Mouse (Mus musculus) hindbrain, embryonic 14.5 days (tissue): Measurements from ENCODE around the gene Ppp2r5e. TPM values are rescaled to one million over a fixed set of nuclear protein-coding genes. Genes with fewer than 3 reads are reported as not detected.

Experiments used
- ATAC-seq: fragments of 200-750 bp; cut with Nextera tagmentation; 2 replicates; pipeline ENCODE4 v1.8.0; 2017; ENCODE audit warnings: moderate number of reproducible peaks, mild to moderate bottlenecking, moderate TSS enrichment, moderate library complexity; ENCODE audit not compliant: low FRiP score
- DNase-seq: peaks from one replicate; pipeline ENCODE4 v3.0.0-alpha.2; 2015; ENCODE audit warnings: low spot score
- H3K27ac ChIP-seq: fragments of 300-500 bp; sonication (generic); 2 replicates; pipeline ENCODE4 v1.5.1; 2014; ENCODE audit warnings: mild to moderate bottlenecking, moderate library complexity
- H3K27me3 ChIP-seq: fragments of 300-500 bp; sonication (generic); 2 replicates; pipeline ENCODE4 v1.6.1; 2014; ENCODE audit warnings: mild to moderate bottlenecking, low read length, mixed read lengths; ENCODE audit not compliant: control insufficient read depth, insufficient read depth
- H3K36me3 ChIP-seq: fragments of 300-500 bp; sonication (generic); replicated peaks from 2 replicates; pipeline ENCODE4 v1.6.1; 2014; ENCODE audit not compliant: control insufficient read depth, insufficient read depth
- H3K4me1 ChIP-seq: fragments of 300-500 bp; sonication (generic); replicated peaks from 2 replicates; pipeline ENCODE4 v1.6.1; 2014; ENCODE audit warnings: antibody characterized with exemption, low read length, mixed read lengths; ENCODE audit not compliant: control insufficient read depth, insufficient read depth
- H3K4me2 ChIP-seq: fragments of 300-500 bp; sonication (generic); replicated peaks from 2 replicates; pipeline ENCODE4 v1.6.1; 2014; ENCODE audit warnings: mild to moderate bottlenecking, moderate library complexity
- H3K4me3 ChIP-seq: fragments of 300-500 bp; sonication (generic); replicated peaks from 2 replicates; pipeline ENCODE4 v1.5.1; 2014; ENCODE audit warnings: mild to moderate bottlenecking, low read length
- H3K9ac ChIP-seq: fragments of 300-500 bp; sonication (generic); 2 replicates; pipeline ENCODE4 v1.6.1; 2014
- H3K9me3 ChIP-seq: fragments of 300-500 bp; sonication (generic); 2 replicates; pipeline ENCODE4 v1.6.1; 2016; ENCODE audit warnings: low read length; ENCODE audit not compliant: control insufficient read depth
- WGBS: fragments of 180-500 bp; shearing (Covaris S2); extraction: QIAGEN DNeasy Blood & Tissue Kit; methylation state at CpG from one replicate; pipeline ENCODE4 v1.1.7; 2014; 5-methylcytosine and 5-hydroxymethylcytosine counted together
- polyA plus RNA-seq: library from polyadenylated mRNA; unstranded; fragments of >200 nt; fragmentation: Nextera tagmentation; extraction: Ambion mirVana; gene quantifications from 2 replicates; pipeline ENCODE4 v1.2.1, GENCODE M21; 2014

Gene Ppp2r5e
- polyA plus RNA-seq, 1 experiment from 2014 or later = 27.1 TPM

- Histone ChIP-seq H3K4me2 (no peak overlapping the region), H3K27ac (no peak overlapping the region), H3K4me1 (no peaks in the 10 kb centered on the region), H3K36me3 (no peaks in the 10 kb centered on the region), H3K27me3 (no peaks in the 10 kb centered on the region), H3K9me3 (no peaks in the 10 kb centered on the region), H3K4me3 (no peak overlapping the region), H3K9ac (no peak overlapping the region)
- ATAC-seq = no peak; the same call in 1 of the 2 replicates
- no peak for DNase-seq
- WGBS = 89% methylated on average over 4 of the region's 4 CpGs
Measured at GRCm38 (mm10) chr12:75424817-75425216, 171.2 kb downstream of the Ppp2r5e start.

DNA sequence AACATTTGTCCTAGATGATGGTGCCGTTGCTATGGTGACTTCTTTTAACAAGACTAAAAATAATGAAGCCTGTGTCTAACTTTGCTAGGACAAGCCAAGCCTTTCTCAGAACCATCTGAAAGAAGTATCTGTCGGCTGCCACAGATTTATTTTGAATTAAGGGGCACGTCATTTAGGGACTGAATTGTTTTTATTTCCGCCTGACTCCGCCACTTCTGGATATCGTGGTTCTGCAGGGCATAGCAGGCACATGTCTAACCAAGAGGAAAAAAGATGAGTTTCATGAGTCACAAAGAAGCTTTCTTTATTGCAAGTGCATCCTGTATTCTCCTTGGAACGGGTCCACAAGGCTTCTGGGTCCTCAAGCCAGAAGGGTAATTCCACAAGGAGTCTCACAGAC is 171.7 kb downstream of the Ppp2r5e start:
- H3K27me3 ChIP-seq = no peaks in the 10 kb centered on the region
- DNase-seq (peak; percentile 38), ATAC-seq (no peak; the same call in 1 of the 2 replicates)
- no peak overlapping the region for H3K27ac ChIP-seq
- H3K9me3 ChIP-seq = no peaks in the 10 kb centered on the region
- H3K4me2 ChIP-seq = no peak overlapping the region
- no peaks in the 10 kb centered on the region for H3K36me3 ChIP-seq
- no peaks in the 10 kb centered on the region for H3K4me1 ChIP-seq
- H3K9ac ChIP-seq = no peak overlapping the region
- 60% methylated on average over 7 of the region's 7 CpGs for WGBS
- H3K4me3 ChIP-seq = no peak overlapping the region

- no peaks in the 10 kb centered on the region for H3K36me3 ChIP-seq
- H3K9ac ChIP-seq = no peak within 1 kb of the TSS
- no peak within 1 kb of the TSS for H3K4me3 ChIP-seq
- H3K4me2 ChIP-seq = no peak within 1 kb of the TSS
- WGBS = 92% methylated on average over 4 of the region's 4 CpGs
- no peak within 1 kb of the TSS for H3K27ac ChIP-seq
- DNase-seq (no peak), ATAC-seq (no peak)
- H3K27me3 ChIP-seq = no peaks in the 10 kb centered on the region
- H3K4me1 ChIP-seq = no peaks in the 10 kb centered on the region
- H3K9me3 ChIP-seq = no peaks in the 10 kb centered on the region
Measured at GRCm38 (mm10) chr12:75416681-75417080, 179.4 kb downstream of the Ppp2r5e start, which contains the start of gene Gphb5. TSS of gene Gphb5 (minus strand) at chr12:75416781.

DNA sequence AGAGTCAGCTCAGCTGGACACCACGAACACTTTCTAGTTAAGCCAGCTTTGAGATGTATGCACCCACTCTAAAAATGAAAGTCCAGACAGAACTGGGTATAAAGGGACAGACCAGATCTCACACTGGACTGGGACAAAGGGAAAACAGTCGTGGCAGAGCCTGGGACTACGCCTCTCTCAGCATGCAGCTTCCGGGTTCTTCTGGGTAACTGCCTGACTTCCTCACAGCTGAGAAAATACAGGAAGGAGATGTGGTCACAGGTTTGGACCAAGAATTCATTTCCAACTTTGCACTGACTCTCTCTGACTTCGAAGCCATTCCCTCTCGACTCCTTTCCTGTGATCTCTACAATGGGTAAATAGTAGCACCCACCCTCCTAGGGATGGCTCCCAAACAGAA is 181.1 kb downstream of the Ppp2r5e start:
- Histone ChIP-seq H3K4me3 (no peak overlapping the region), H3K4me2 (no peak overlapping the region), H3K4me1 (no peaks in the 10 kb centered on the region), H3K9ac (no peak overlapping the region), H3K27ac (no peak overlapping the region), H3K27me3 (no peaks in the 10 kb centered on the region), H3K36me3 (no peaks in the 10 kb centered on the region), H3K9me3 (no peaks in the 10 kb centered on the region)
- DNase-seq (no peak), ATAC-seq (no peak)
- 78% methylated on average over 6 of the region's 6 CpGs for WGBS

- WGBS = 83% methylated on average over 9 of the region's 9 CpGs
- Histone ChIP-seq H3K4me2 (no peak overlapping the region), H3K9ac (no peak overlapping the region), H3K4me1 (no peaks in the 10 kb centered on the region), H3K27ac (no peak overlapping the region), H3K36me3 (no peaks in the 10 kb centered on the region), H3K27me3 (no peaks in the 10 kb centered on the region), H3K9me3 (no peaks in the 10 kb centered on the region), H3K4me3 (no peak overlapping the region)
- ATAC-seq (no peak), DNase-seq (no peak)
Measured at GRCm38 (mm10) chr12:75412964-75413363, 183.1 kb downstream of the Ppp2r5e start.

Other genes with a start within 250 kb of the Ppp2r5e start
- gene Gphb5, start 179.5 kb downstream of the Ppp2r5e start, polyA plus RNA-seq = not detected in 2 replicates
- 5.4 and 5.9 TPM in 2 replicates for gene Wdr89, start 73.3 kb upstream of the Ppp2r5e start, polyA plus RNA-seq
- 16.6 and 21.0 TPM in 2 replicates for gene Sgpp1, start 139.5 kb upstream of the Ppp2r5e start, polyA plus RNA-seq
- 47.0 and 52.6 TPM in 2 replicates for gene Syne2, start 221.9 kb upstream of the Ppp2r5e start, polyA plus RNA-seq